Mouse (Mus musculus) MEL (cell line): ENCODE measurements around the gene Ubash3b.

Source experiments
- CTCF ChIP-seq, 3 experiments: IDR thresholded peaks in 2 of 3; conservative IDR thresholded peaks in 1 of 3; 2 replicates each; pipeline ENCODE4 v1.5.1; 2011 to 2012; ENCODE audit warnings: low read length in 3 of 3, low read depth in 2 of 3, mild to moderate bottlenecking in 2 of 3, improper control_type of control experiment in 1 of 3, inconsistent platforms in 1 of 3, mixed read lengths in 1 of 3, moderate library complexity in 1 of 3; ENCODE audit not compliant: control insufficient read depth in 1 of 3, insufficient read depth in 1 of 3, poor library complexity in 1 of 3, severe bottlenecking in 1 of 3
- E2F4 ChIP-seq: IDR thresholded peaks from 2 replicates; pipeline ENCODE4 v1.6.1; 2011; ENCODE audit warnings: low read depth, low read length, improper control_type of control experiment, borderline replicate concordance
- EP300 ChIP-seq, 2 experiments: IDR thresholded peaks; 2 replicates each; pipeline ENCODE4 v1.6.1; 2011; ENCODE audit warnings: improper control_type of control experiment in 2 of 2, low read length in 2 of 2, low read depth in 1 of 2, mild to moderate bottlenecking in 1 of 2
- ETS1 ChIP-seq: IDR thresholded peaks from 2 replicates; pipeline ENCODE4 v1.6.1; 2012; ENCODE audit warnings: low read depth, mild to moderate bottlenecking, inconsistent platforms, low read length, improper control_type of control experiment, moderate library complexity
- GATA1 ChIP-seq: IDR thresholded peaks from 2 replicates; pipeline ENCODE4 v1.6.1; 2011; ENCODE audit warnings: low read depth, low read length, improper control_type of control experiment
- HCFC1 ChIP-seq: IDR thresholded peaks from 2 replicates; pipeline ENCODE4 v1.6.1; 2012; ENCODE audit warnings: low read depth, mild to moderate bottlenecking, inconsistent platforms, low read length, improper control_type of control experiment, moderate library complexity
- JUND ChIP-seq: IDR thresholded peaks from 2 replicates; pipeline ENCODE4 v1.6.1; 2011; ENCODE audit warnings: low read depth, mild to moderate bottlenecking, improper control_type of control experiment, low read length
- NELFE ChIP-seq: IDR thresholded peaks from 2 replicates; pipeline ENCODE4 v1.6.1; 2011; ENCODE audit warnings: low read depth, low read length, improper control_type of control experiment
- NRF1 ChIP-seq: IDR thresholded peaks from 2 replicates; pipeline ENCODE4 v1.6.1; 2014; ENCODE audit warnings: low read depth, mild to moderate bottlenecking, inconsistent platforms, low read length, improper control_type of control experiment, moderate library complexity; ENCODE audit not compliant: poor library complexity, insufficient read depth, severe bottlenecking
- POLR2AphosphoS2 ChIP-seq: IDR thresholded peaks from 2 replicates; pipeline ENCODE4 v1.6.1; 2011; ENCODE audit warnings: low read length, improper control_type of control experiment
- UBTF ChIP-seq: IDR thresholded peaks from 2 replicates; pipeline ENCODE4 v1.6.1; 2012; ENCODE audit warnings: low read depth, mild to moderate bottlenecking, inconsistent platforms, low read length, improper control_type of control experiment, moderate library complexity, borderline replicate concordance; ENCODE audit not compliant: insufficient read depth
- USF2 ChIP-seq, 2 experiments: IDR thresholded peaks; 2 replicates each; pipeline ENCODE4 v1.6.1; 2011 to 2012; ENCODE audit warnings: improper control_type of control experiment in 2 of 2, low read length in 2 of 2, borderline replicate concordance in 1 of 2, inconsistent platforms in 1 of 2, low read depth in 1 of 2, mild to moderate bottlenecking in 1 of 2; ENCODE audit not compliant: insufficient read depth in 1 of 2
- ZC3H11A ChIP-seq: IDR thresholded peaks from 2 replicates; pipeline ENCODE4 v1.6.1; 2012; ENCODE audit warnings: low read depth, mild to moderate bottlenecking, inconsistent platforms, low read length, improper control_type of control experiment
- ZNF384 ChIP-seq: IDR thresholded peaks from 2 replicates; pipeline ENCODE4 v1.6.1; 2012; ENCODE audit warnings: low read depth, mild to moderate bottlenecking, inconsistent platforms, low read length, improper control_type of control experiment

DNA sequence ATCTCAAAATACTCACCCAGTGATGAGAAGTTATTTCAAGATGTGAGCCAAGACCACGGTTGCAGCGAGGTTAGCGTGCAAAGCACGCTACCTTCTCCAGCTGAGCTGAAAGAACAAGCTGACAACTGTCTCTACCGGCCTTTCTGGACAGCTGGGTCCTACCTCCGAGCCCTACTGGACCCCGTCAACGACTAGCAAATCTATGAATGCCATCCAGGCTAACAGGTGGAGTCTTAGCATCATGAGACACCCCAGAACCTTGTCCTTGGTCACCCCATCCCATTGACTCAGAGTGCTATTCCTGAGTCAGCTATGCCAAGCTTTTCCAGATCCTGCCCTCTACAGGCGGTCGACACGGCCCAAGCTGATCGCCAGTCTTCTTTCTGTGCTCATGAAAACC is 69.5 kb downstream of the Ubash3b start:
- no peak for TF ChIP-seq EP300 (IDR thresholded peaks at IDR 0.05; ENCODE audit: low read depth in 1 of 2, low read length in 2 of 2)
- TF ChIP-seq GATA1: no peak
- TF ChIP-seq CTCF (IDR thresholded peaks at IDR 0.05 in 2 of 3, conservative IDR thresholded peaks at IDR 0.05 in 1 of 3; ENCODE audit: control insufficient read depth in 1 of 3, insufficient read depth in 1 of 3, low read depth in 2 of 3, low read length in 3 of 3, poor library complexity in 1 of 3, severe bottlenecking in 1 of 3): no peak
- TF ChIP-seq HCFC1: no peak
- TF ChIP-seq ZC3H11A: no peak
- no peak for TF ChIP-seq USF2 (IDR thresholded peaks at IDR 0.05; ENCODE audit: borderline replicate concordance in 1 of 2, insufficient read depth in 1 of 2, low read depth in 1 of 2, low read length in 2 of 2)
- TF ChIP-seq ETS1: no peak
- no peak for TF ChIP-seq JUND
- TF ChIP-seq UBTF: no peak
- TF ChIP-seq POLR2AphosphoS2: no peak
- no peak for TF ChIP-seq ZNF384
- TF ChIP-seq NRF1: no peak
- no peak for TF ChIP-seq NELFE
- no peak for TF ChIP-seq E2F4
